Mouse (Mus musculus) bone marrow macrophage, adult 2 months (primary cell): ENCODE results near the gene Fbxo34. TPM values are rescaled to one million over a fixed set of nuclear protein-coding genes. Genes with fewer than 3 reads are reported as not detected.

ENCODE experiments used
- H3K27ac ChIP-seq: 2 replicates; pipeline ENCODE4 v1.5.1; 2012; ENCODE audit warnings: low read depth, low read length; ENCODE audit not compliant: insufficient read depth
- H3K4me1 ChIP-seq: 2 replicates; pipeline ENCODE4 v1.6.1; 2012; ENCODE audit warnings: low read length; ENCODE audit not compliant: control insufficient read depth, insufficient read depth
- H3K4me3 ChIP-seq: 2 replicates; pipeline ENCODE4 v1.5.1; 2012; ENCODE audit warnings: mild to moderate bottlenecking, low read length, moderate library complexity; ENCODE audit not compliant: insufficient read depth
- CTCF ChIP-seq: IDR thresholded peaks from 2 replicates; pipeline ENCODE4 v1.5.1; 2012; ENCODE audit warnings: low read depth, mild to moderate bottlenecking, low read length, moderate library complexity
- POLR2A ChIP-seq: IDR thresholded peaks from 2 replicates; pipeline ENCODE4 v1.6.1; 2012; ENCODE audit warnings: mild to moderate bottlenecking, low read depth, low read length, borderline replicate concordance
- polyA plus RNA-seq: library from polyadenylated mRNA; stranded (reverse); fragments of >200 nt; gene quantifications from 2 replicates; pipeline ENCODE4 v1.2.4, GENCODE M21; 2012; ENCODE audit not compliant: missing spikeins, insufficient read depth, insufficient read length

Fbxo34 gene
- polyA plus RNA-seq, 1 experiment = 17.6 TPM

- TF ChIP-seq CTCF = no peak
- no peak for TF ChIP-seq POLR2A
- H3K27ac ChIP-seq = no peak overlapping the region
- H3K4me1 ChIP-seq = no peaks in the 10 kb centered on the region
- no peak overlapping the region for H3K4me3 ChIP-seq
Measured at GRCm38 (mm10) chr14:47432987-47433386, 17.2 kb upstream of the Fbxo34 start.

- Histone ChIP-seq H3K4me1 (0 out of 2 replicates have a peak, but pooled peaks cover 3% of the 10 kb centered on the region), H3K27ac (no peak overlapping the region), H3K4me3 (no peak overlapping the region)
- no peak for TF ChIP-seq CTCF
- no peak for TF ChIP-seq POLR2A
Measured at GRCm38 (mm10) chr14:47438947-47439346, 11.3 kb upstream of the Fbxo34 start.

- Histone ChIP-seq H3K27ac (peak overlapping the region; percentile 67), H3K4me3 (no peak overlapping the region), H3K4me1 (peaks cover 18% of the 10 kb centered on the region)
- TF ChIP-seq POLR2A (no peak), CTCF (no peak)
Measured at GRCm38 (mm10) chr14:47444907-47445306, 5.3 kb upstream of the Fbxo34 start.

GRCm38 (mm10) chr14:47445331-47446095, 4.7 kb upstream of the Fbxo34 start:
- Histone ChIP-seq H3K27ac (peak overlapping the region; percentile 67), H3K4me3 (no peak overlapping the region), H3K4me1 (peaks cover 18% of the 10 kb centered on the region)
- TF ChIP-seq CTCF = no peak
- no peak for TF ChIP-seq POLR2A

- TF ChIP-seq CTCF = no peak
- no peak for TF ChIP-seq POLR2A
Measured at GRCm38 (mm10) chr14:47459556-47459955, 9.3 kb downstream of the Fbxo34 start.

GRCm38 (mm10) chr14:47461997-47462396, 11.8 kb downstream of the Fbxo34 start:
- H3K4me3 ChIP-seq = no peak overlapping the region

More at GRCm38 (mm10) chr14:47459556-47459955, 9.3 kb downstream of the Fbxo34 start:
- Histone ChIP-seq H3K4me3 (no peak overlapping the region), H3K27ac (no peak overlapping the region), H3K4me1 (peaks cover 13% of the 10 kb centered on the region)

GRCm38 (mm10) chr14:47462453-47462852, 12.2 kb downstream of the Fbxo34 start:
- peaks cover 6% of the 10 kb centered on the region for H3K4me1 ChIP-seq
- H3K27ac ChIP-seq = no peak overlapping the region
- no peak for TF ChIP-seq CTCF
- H3K4me3 ChIP-seq = no peak overlapping the region

More at GRCm38 (mm10) chr14:47461997-47462396, 11.8 kb downstream of the Fbxo34 start:
- Histone ChIP-seq H3K27ac (no peak overlapping the region), H3K4me1 (peaks cover 6% of the 10 kb centered on the region)
- no peak for TF ChIP-seq CTCF
- TF ChIP-seq POLR2A = no peak

GRCm38 (mm10) chr14:47462877-47463460, 12.7 kb downstream of the Fbxo34 start:
- Histone ChIP-seq H3K4me1 (peaks cover 6% of the 10 kb centered on the region), H3K27ac (no peak overlapping the region), H3K4me3 (no peak overlapping the region)
- no peak for TF ChIP-seq POLR2A
- TF ChIP-seq CTCF = no peak

GRCm38 (mm10) chr14:47464426-47464825, 14.2 kb downstream of the Fbxo34 start:
- no peak overlapping the region for H3K27ac ChIP-seq
- H3K4me1 ChIP-seq = peaks cover 13% of the 10 kb centered on the region
- H3K4me3 ChIP-seq = no peak overlapping the region
- no peak for TF ChIP-seq CTCF
- no peak for TF ChIP-seq POLR2A

GRCm38 (mm10) chr14:47465468-47466175, 15.4 kb downstream of the Fbxo34 start:
- Histone ChIP-seq H3K4me1 (peaks cover 7% of the 10 kb centered on the region), H3K4me3 (no peak overlapping the region), H3K27ac (no peak overlapping the region)
- no peak for TF ChIP-seq CTCF
- TF ChIP-seq POLR2A = no peak
